Comparison of ENCODE assay signal across 1 mouse cellular context in genomic region chr19:10502571-10502970, GRCm38 (mm10).
TF ChIP-seq lines count a peak whose summit lies in the region.

No protein-coding gene starts in this region.

TF ChIP-seq in CH12.LX, 34 proteins besides CTCF, POLR2A, EP300 and RAD21:
- TF ChIP-seq SMC3 (IDR thresholded peaks at IDR 0.05; ENCODE audit: low read depth, low read length) = peak; percentile 70
- TF ChIP-seq MAFK (IDR thresholded peaks at IDR 0.05; ENCODE audit: insufficient replicate concordance, low read length) = peak; percentile 66; the same call in 1 of the 2 replicates
- TF ChIP-seq MYC (IDR thresholded peaks at IDR 0.05; ENCODE audit: low read depth, low read length) = no peak
- peak; percentile 62 for TF ChIP-seq ELF1 (IDR thresholded peaks at IDR 0.05; ENCODE audit: low read depth, low read length)
